Mouse (Mus musculus) lung, postnatal 0 days (tissue): ENCODE results near the gene Pef1.

ENCODE experiments used
- CTCF ChIP-seq: IDR thresholded peaks from 2 replicates; pipeline ENCODE4 v1.5.1; 2016; ENCODE audit warnings: antibody characterized with exemption, mild to moderate bottlenecking
- EP300 ChIP-seq: IDR thresholded peaks from 2 replicates; pipeline ENCODE4 v1.6.1; 2016; ENCODE audit warnings: antibody characterized with exemption, mild to moderate bottlenecking, control low read depth

GRCm38 (mm10) chr4:130073367-130073766 is 29.0 kb upstream of the Pef1 start:
- TF ChIP-seq CTCF = no peak
- TF ChIP-seq EP300 = no peak
